Mouse (Mus musculus): ENCODE data around the gene Usp44.
"Not testable (repeated sequence)": the region's sequence is repeated elsewhere in the genome, so short reads cannot be mapped to it uniquely, and the experiment has no call there.

DNA sequence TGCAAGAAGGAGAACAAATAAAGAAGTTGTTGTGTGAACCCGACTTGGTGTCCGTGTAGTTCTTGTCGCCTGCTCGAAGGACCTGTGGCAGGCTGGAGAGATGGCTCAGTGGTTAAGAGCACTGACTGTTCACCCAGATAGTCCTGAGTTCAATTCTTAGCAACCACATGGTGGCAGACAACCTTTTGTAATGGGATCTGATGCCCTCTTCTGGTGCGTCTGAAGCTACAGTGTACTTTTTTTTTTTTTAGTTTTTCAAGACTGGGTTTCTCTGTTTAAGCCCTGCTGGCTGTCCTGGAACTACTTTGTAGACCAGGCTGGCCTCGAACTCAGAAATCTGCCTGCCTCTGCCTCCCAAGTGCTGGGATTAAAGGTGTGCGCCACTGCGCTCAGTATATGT, 21.9 kb upstream of the Usp44 start:
- TF ChIP-seq POLR2A (IDR thresholded peaks at IDR 0.05; ENCODE audit: control insufficient read depth, extremely low read depth, insufficient read depth, low read length, poor library complexity); CTCF (IDR thresholded peaks at IDR 0.05; ENCODE audit: borderline replicate concordance, control insufficient read depth, extremely low read depth, insufficient read depth, low read length, poor library complexity): not testable (repeated sequence)

Measured in thymus, adult 2 months (tissue).